7 mouse cellular contexts compared by ENCODE assay signal in genomic region chr16:96199913-96200701, GRCm38 (mm10). TPM values are rescaled to one million over a fixed set of nuclear protein-coding genes. Genes with fewer than 3 reads are reported as not detected.
DNase-seq lines count a peak whose midpoint lies in the region; ATAC-seq and TF ChIP-seq lines count a peak whose summit lies in the region.

Gene Sh3bgr (plus strand): TSS chr16:96200450.

- WGBS in heart, adult 2 months = 2% methylated on average over 20 of the region's 20 CpGs
- 2% methylated on average over 20 of the region's 20 CpGs for whole genome bisulfite sequencing in kidney, adult 2 months
- 3% methylated on average over 20 of the region's 20 CpGs for WGBS in lung, embryonic 14.5 days

- no peak for TF ChIP-seq CTCF in heart, adult 2 months (IDR thresholded peaks at IDR 0.05)
- no peak for TF ChIP-seq CTCF in kidney, adult 2 months (conservative IDR thresholded peaks at IDR 0.05; ENCODE audit: insufficient read depth, insufficient read length, low read depth, low read length)
- TF ChIP-seq CTCF in lung, embryonic 14.5 days (IDR thresholded peaks at IDR 0.05; ENCODE audit: low read depth) = no peak

- no peaks in the 10 kb centered on the region for H3K27me3 ChIP-seq in heart, adult 2 months (ENCODE audit: control insufficient read depth, insufficient read depth, low read length)
- no peaks in the 10 kb centered on the region for H3K27me3 ChIP-seq in kidney, adult 2 months (replicated peaks; ENCODE audit: control insufficient read depth, insufficient read depth, low read length)
- H3K27me3 ChIP-seq in lung, embryonic 14.5 days (ENCODE audit: insufficient read depth, low read length) = no peaks in the 10 kb centered on the region

- no peaks in the 10 kb centered on the region for H3K9me3 ChIP-seq in lung, embryonic 14.5 days (ENCODE audit: low read depth, low read length)

- H3K9ac ChIP-seq in heart, adult 2 months (ENCODE audit: low read depth, low read length) = peak within 1 kb of the TSS; percentile 61
- H3K9ac ChIP-seq in lung, embryonic 14.5 days = no peak within 1 kb of the TSS

- peaks cover 2% of the 10 kb centered on the region for H3K4me1 ChIP-seq in heart, adult 2 months (ENCODE audit: control insufficient read depth, insufficient read depth, low read length)
- no peaks in the 10 kb centered on the region for H3K4me1 ChIP-seq in kidney, adult 2 months (ENCODE audit: control insufficient read depth, insufficient read depth, low read length)
- H3K4me1 ChIP-seq in lung, embryonic 14.5 days (ENCODE audit: insufficient read depth) = peaks cover 6% of the 10 kb centered on the region; the same call in 1 of the 2 replicates

- 0 out of 2 replicates have a peak, but pooled peaks have one; percentile 38 for TF ChIP-seq EP300 in heart, adult 2 months (IDR thresholded peaks at IDR 0.05; ENCODE audit: insufficient read depth, low read depth, low read length)

- H3K27ac ChIP-seq in heart, adult 2 months = peak within 1 kb of the TSS; percentile 93
- peak within 1 kb of the TSS; percentile 42; the same call in 1 of the 2 replicates for H3K27ac ChIP-seq in kidney, adult 2 months (ENCODE audit: insufficient read depth, low read depth, low read length)
- H3K27ac ChIP-seq in lung, embryonic 14.5 days (ENCODE audit: low read depth) = peak within 1 kb of the TSS; percentile 74

- TF ChIP-seq POLR2A in heart, adult 2 months (IDR thresholded peaks at IDR 0.05; ENCODE audit: insufficient read depth, low read depth, low read length) = 0 out of 2 replicates have a peak, but pooled peaks have one; percentile 50
- no peak for TF ChIP-seq POLR2A in kidney, adult 2 months (IDR thresholded peaks at IDR 0.05; ENCODE audit: low read depth, low read length)

- peak; percentile 93 for ATAC-seq in lung, embryonic 14.5 days (ENCODE audit: insufficient read depth)

- intact Hi-C loops in heart, adult 2 months (cut with DNase I) = no loop called here

- H3K4me2 ChIP-seq in lung, embryonic 14.5 days = peak within 1 kb of the TSS; percentile 54

- peaks cover 2% of the 10 kb centered on the region; the same call in 1 of the 2 replicates for H3K36me3 ChIP-seq in heart, adult 2 months (ENCODE audit: control insufficient read depth, insufficient read depth, low read length)
- no peaks in the 10 kb centered on the region for H3K36me3 ChIP-seq in kidney, adult 2 months (ENCODE audit: control insufficient read depth, insufficient read depth, low read length)
- no peaks in the 10 kb centered on the region for H3K36me3 ChIP-seq in lung, embryonic 14.5 days (ENCODE audit: insufficient read depth)

- peak; percentile 85 to 86 for DNase-seq in adrenal gland, postnatal 36 days
- DNase-seq in embryo, embryonic 11 days = peak; percentile 74
- peak; percentile 79 to 86 for DNase-seq in heart, adult 2 months
- peak; percentile 85 for DNase-seq in kidney, adult 2 months
- DNase-seq in lung, embryonic 14.5 days = peak; percentile 70
- DNase-seq in ovary, postnatal 14 days (ENCODE audit: low spot score) = peak; percentile 57
- no peak for DNase-seq in spleen, postnatal 14 days (ENCODE audit: low spot score in 2 of 2)

- peak within 1 kb of the TSS; percentile 52 for H3K4me3 ChIP-seq in heart, adult 2 months
- H3K4me3 ChIP-seq in kidney, adult 2 months (ENCODE audit: insufficient read depth, low read depth, low read length) = peak within 1 kb of the TSS; percentile 55
- H3K4me3 ChIP-seq in lung, embryonic 14.5 days (ENCODE audit: low read depth, low read length) = peak within 1 kb of the TSS; percentile 14

- no peaks in the 10 kb centered on the region for H3K79me2 ChIP-seq in heart, adult 2 months (replicated peaks; ENCODE audit: control insufficient read depth, insufficient read depth, low read length)

RNA-seq across cellular contexts. Expression of gene Sh3bgr, which starts in this region (rescaled TPM):
- 10 to 100 TPM; 32.6 to 34.1 TPM for total RNA-seq in adrenal gland, postnatal 36 days (2021)
- total RNA-seq in heart, adult 2 months (2021) = 100 to 1,000 TPM; 298 to 308 TPM
- 313 and 426 TPM in 2 replicates for polyA plus RNA-seq in heart, adult 2 months (2012; rRNA removed)
- polyA plus RNA-seq in kidney, adult 2 months (2012; rRNA removed) = 4.5 and 6.7 TPM in 2 replicates
- 1.9 and 6.6 TPM in 2 replicates for polyA plus RNA-seq in lung, embryonic 14.5 days (2014; fragmentation: Nextera tagmentation; extraction: Ambion mirVana)

Comparison
In these comparisons a context has a peak if more than half of its experiments do, and no peak if none do; other contexts are left out.
1. RNA of gene Sh3bgr (total RNA-seq): 298 to 308 TPM in heart, adult 2 months; 32.6 to 34.1 TPM in adrenal gland, postnatal 36 days; every median in the first group is over 4 times any median in the second.
2. RNA of gene Sh3bgr (polyA plus RNA-seq): 313 to 426 TPM in heart, adult 2 months; 4.5 to 6.7 TPM in kidney, adult 2 months and 1.9 to 6.6 TPM in lung, embryonic 14.5 days; every median in the first group is over 10 times any median in the second.
3. DNase-seq: peak in adrenal gland, postnatal 36 days (2 of 2), embryo, embryonic 11 days (single experiment), heart, adult 2 months (2 of 2), kidney, adult 2 months (single experiment), lung, embryonic 14.5 days (single experiment) and ovary, postnatal 14 days (single experiment); none in spleen, postnatal 14 days (0 of 2).
4. H3K27ac ChIP-seq: peak in every context shown above with its lines; median percentile 93 in heart, adult 2 months; 74 in lung, embryonic 14.5 days; 42 in kidney, adult 2 months.
5. Peak in every context shown above with its lines, with median percentiles within 50 percentile points of each other: H3K4me3 ChIP-seq.